Mouse (Mus musculus) hindbrain, embryonic 11.5 days (tissue): ENCODE results near the gene Irf2bpl. TPM values are rescaled to one million over a fixed set of nuclear protein-coding genes. Genes with fewer than 3 reads are reported as not detected.
A peak's percentile ranks its signal among the peaks of the same experiment; 100 is the strongest.

Source experiments
- ATAC-seq: fragments of 200-750 bp; cut with Nextera tagmentation; 2 replicates; pipeline ENCODE4 v1.8.0; 2017; ENCODE audit warnings: mild to moderate bottlenecking, moderate TSS enrichment, moderate library complexity; ENCODE audit not compliant: low FRiP score
- DNase-seq: peaks from one replicate; pipeline ENCODE4 v3.0.0-alpha.2; 2015; ENCODE audit warnings: low spot score
- H3K27ac ChIP-seq: fragments of 300-500 bp; sonication (generic); 2 replicates; pipeline ENCODE4 v1.5.1; 2014; ENCODE audit warnings: mild to moderate bottlenecking, low read depth, low read length
- H3K27me3 ChIP-seq: fragments of 300-500 bp; sonication (generic); 2 replicates; pipeline ENCODE4 v1.6.1; 2014; ENCODE audit warnings: mild to moderate bottlenecking, low read length, moderate library complexity, mixed read lengths; ENCODE audit not compliant: control insufficient read depth, insufficient read depth
- H3K36me3 ChIP-seq: fragments of 300-500 bp; sonication (generic); 2 replicates; pipeline ENCODE4 v1.6.1; 2014; ENCODE audit warnings: mild to moderate bottlenecking, low read length, moderate library complexity, mixed read lengths; ENCODE audit not compliant: control insufficient read depth, insufficient read depth
- H3K4me1 ChIP-seq: fragments of 300-500 bp; sonication (generic); replicated peaks from 2 replicates; pipeline ENCODE4 v1.6.1; 2014; ENCODE audit warnings: low read length, mixed read lengths; ENCODE audit not compliant: control insufficient read depth, insufficient read depth
- H3K4me2 ChIP-seq: fragments of 300-500 bp; sonication (generic); replicated peaks from 2 replicates; pipeline ENCODE4 v1.6.1; 2014; ENCODE audit warnings: mild to moderate bottlenecking, low read depth, low read length
- H3K4me3 ChIP-seq: fragments of 300-500 bp; sonication (generic); 2 replicates; pipeline ENCODE4 v1.5.1; 2014; ENCODE audit warnings: low read depth, low read length
- H3K9ac ChIP-seq: fragments of 300-500 bp; sonication (generic); 2 replicates; pipeline ENCODE4 v1.6.1; 2014; ENCODE audit warnings: low read depth, low read length
- H3K9me3 ChIP-seq: fragments of 300-500 bp; sonication (generic); 2 replicates; pipeline ENCODE4 v1.6.1; 2016; ENCODE audit warnings: low read length; ENCODE audit not compliant: control insufficient read depth
- WGBS: fragments of 180-500 bp; shearing (Covaris S2); extraction: QIAGEN DNeasy Blood & Tissue Kit; methylation state at CpG from one replicate; pipeline ENCODE4 v1.1.7; 2014; 5-methylcytosine and 5-hydroxymethylcytosine counted together
- polyA plus RNA-seq: library from polyadenylated mRNA; unstranded; fragments of >200 nt; fragmentation: Nextera tagmentation; extraction: Ambion mirVana; gene quantifications from 2 replicates; pipeline ENCODE4 v1.2.1, GENCODE M21; 2014

Gene Irf2bpl
- polyA plus RNA-seq: 16.0 and 21.3 TPM in 2 replicates

- WGBS: 0% methylated on average over 74 of the region's 82 CpGs
- Histone ChIP-seq H3K27ac (peak within 1 kb of the TSS; percentile 99), H3K4me1 (peaks cover 20% of the 10 kb centered on the region), H3K36me3 (no peaks in the 10 kb centered on the region), H3K9ac (peak within 1 kb of the TSS; percentile 96), H3K9me3 (no peaks in the 10 kb centered on the region), H3K4me3 (peak within 1 kb of the TSS; percentile 89), H3K4me2 (peak within 1 kb of the TSS; percentile 97), H3K27me3 (no peaks in the 10 kb centered on the region; the same call in 1 of the 2 replicates)
- DNase-seq (peak; percentile 99), ATAC-seq (peak; percentile 89)
These were observed at the start of gene Irf2bpl for GRCm38 (mm10) chr12:86884197-86885058. Gene Irf2bpl, minus strand, starts transcription at chr12:86884798.

DNA sequence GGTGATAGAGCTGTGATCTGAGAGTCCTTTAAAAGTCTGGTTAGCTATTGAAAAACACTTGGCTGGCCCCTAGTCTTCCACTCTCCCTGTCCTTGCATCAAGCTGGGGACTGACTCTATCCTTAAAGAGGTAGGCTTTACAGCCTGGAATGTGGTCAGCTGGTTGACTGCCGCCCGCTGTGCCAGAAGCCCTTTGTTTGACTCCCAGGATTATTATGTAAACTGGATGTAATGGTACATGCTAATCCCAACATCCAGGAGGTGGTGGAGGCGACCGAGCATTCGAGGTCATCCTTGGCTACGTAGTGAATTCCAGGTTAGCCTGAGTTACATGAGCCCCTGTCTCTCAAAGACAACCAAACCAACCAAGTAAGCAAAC, 48.0 kb upstream of the Irf2bpl start:
- no peaks in the 10 kb centered on the region for H3K36me3 ChIP-seq
- no peak for DNase-seq
- H3K9me3 ChIP-seq: no peaks in the 10 kb centered on the region
- no peak overlapping the region for H3K4me3 ChIP-seq
- no peaks in the 10 kb centered on the region for H3K4me1 ChIP-seq
- no peak overlapping the region for H3K9ac ChIP-seq
- 12% methylated on average over 6 of the region's 6 CpGs for WGBS
- no peak for ATAC-seq
- H3K27me3 ChIP-seq: no peaks in the 10 kb centered on the region
- no peak overlapping the region for H3K4me2 ChIP-seq
- no peak overlapping the region for H3K27ac ChIP-seq

- H3K27me3 ChIP-seq: no peaks in the 10 kb centered on the region
- no peak overlapping the region for H3K4me3 ChIP-seq
- DNase-seq: no peak
- no peaks in the 10 kb centered on the region for H3K9me3 ChIP-seq
- WGBS: 14% methylated on average over 7 of the region's 7 CpGs
- no peak overlapping the region for H3K9ac ChIP-seq
- H3K4me1 ChIP-seq: no peaks in the 10 kb centered on the region
- H3K4me2 ChIP-seq: no peak overlapping the region
- H3K36me3 ChIP-seq: no peaks in the 10 kb centered on the region
- H3K27ac ChIP-seq: no peak overlapping the region
- no peak for ATAC-seq
These were observed 47.4 kb upstream of the Irf2bpl start for GRCm38 (mm10) chr12:86931919-86932574.

DNA sequence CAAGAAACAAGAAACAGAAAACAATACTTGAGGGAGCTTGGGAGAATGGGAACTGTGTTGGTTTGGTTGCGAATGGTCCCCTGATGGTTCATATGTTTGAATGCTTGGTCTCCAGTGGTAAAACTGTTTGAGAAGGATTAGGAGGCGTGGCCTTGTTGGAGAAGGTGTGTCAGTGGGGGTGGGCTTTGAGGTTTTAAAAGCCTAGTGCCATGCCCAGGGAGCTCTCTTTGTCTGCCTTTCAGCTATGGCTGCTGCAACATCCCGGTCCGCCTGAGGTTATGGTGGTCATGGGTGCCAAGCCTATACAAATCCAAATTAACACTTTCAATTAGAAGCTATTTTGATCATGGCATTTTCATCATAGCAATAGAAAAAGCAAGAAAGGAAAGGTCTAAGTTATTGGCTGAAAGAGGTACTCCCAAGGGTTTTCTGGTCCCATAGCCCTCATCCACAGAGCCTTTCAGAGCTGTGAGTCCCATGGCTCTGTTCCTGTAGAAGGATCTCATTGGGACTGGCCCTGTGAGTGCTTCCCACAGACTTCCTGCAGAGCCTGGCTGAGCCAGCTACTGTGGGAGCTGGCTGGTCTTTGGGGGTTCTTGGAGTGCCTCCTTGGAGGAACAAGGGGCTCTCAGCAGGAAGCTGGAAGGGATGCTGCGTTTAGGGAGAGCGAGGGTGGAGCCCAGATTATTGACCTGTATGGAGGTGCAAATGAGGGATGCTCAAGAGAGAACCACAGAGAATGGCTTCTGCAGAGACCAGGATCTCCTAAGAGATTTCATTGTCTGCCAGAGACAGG, 46.5 kb upstream of the Irf2bpl start:
- Histone ChIP-seq H3K4me1 (no peaks in the 10 kb centered on the region), H3K4me2 (no peak overlapping the region), H3K27ac (no peak overlapping the region), H3K9me3 (no peaks in the 10 kb centered on the region), H3K9ac (no peak overlapping the region), H3K4me3 (no peak overlapping the region), H3K36me3 (no peaks in the 10 kb centered on the region), H3K27me3 (no peaks in the 10 kb centered on the region)
- no peak for ATAC-seq
- 71% methylated on average over 6 of the region's 6 CpGs for WGBS
- DNase-seq: no peak

- Histone ChIP-seq H3K36me3 (no peaks in the 10 kb centered on the region), H3K4me3 (no peak overlapping the region), H3K4me2 (no peak overlapping the region), H3K9ac (no peak overlapping the region), H3K9me3 (no peaks in the 10 kb centered on the region), H3K27ac (no peak overlapping the region), H3K4me1 (no peaks in the 10 kb centered on the region), H3K27me3 (no peaks in the 10 kb centered on the region)
- peak; percentile 83 for DNase-seq
- ATAC-seq: peak; percentile 85
- WGBS: 5% methylated on average over 5 of the region's 5 CpGs
These were observed 39.2 kb upstream of the Irf2bpl start for GRCm38 (mm10) chr12:86923837-86924236.

DNA sequence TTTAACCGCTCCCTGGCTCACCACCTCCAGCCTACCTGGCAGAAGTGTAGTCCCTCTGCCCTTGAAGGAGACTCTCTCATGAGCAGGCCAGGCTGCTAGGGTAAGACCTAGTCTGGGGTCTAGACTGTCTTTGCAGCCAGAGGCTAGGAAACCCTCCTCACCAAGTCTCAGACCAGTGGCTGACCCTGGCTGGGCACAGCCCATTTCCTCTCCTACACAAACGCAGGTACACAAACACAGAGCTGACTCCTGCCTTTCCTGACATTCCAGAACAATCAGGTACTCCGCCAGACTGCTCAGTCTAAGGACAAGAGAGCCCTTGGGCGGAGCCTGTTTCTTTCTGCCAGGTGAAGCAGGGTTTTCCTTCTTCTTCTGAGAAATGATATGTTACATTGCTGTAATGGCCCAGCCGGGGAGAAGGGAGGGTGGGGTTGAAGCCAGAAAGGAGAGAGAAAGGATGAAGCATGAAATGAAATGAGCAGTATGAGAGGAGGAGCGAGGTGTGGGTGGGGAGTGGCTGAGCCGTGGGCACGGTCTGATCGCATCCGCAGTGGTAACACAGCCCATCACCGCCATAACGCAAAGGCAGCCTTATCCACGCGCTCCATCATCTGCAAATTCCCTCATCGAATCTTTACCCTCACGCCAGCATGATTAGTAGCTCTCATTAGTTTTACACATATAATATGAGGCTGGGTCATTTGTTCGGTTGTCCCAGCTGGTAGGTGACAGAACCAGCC, 34.6 kb upstream of the Irf2bpl start:
- Histone ChIP-seq H3K4me1 (peaks cover 7% of the 10 kb centered on the region), H3K27ac (peak overlapping the region; percentile 77; the same call in 1 of the 2 replicates), H3K9me3 (no peaks in the 10 kb centered on the region), H3K9ac (no peak overlapping the region), H3K4me3 (no peak overlapping the region), H3K36me3 (no peaks in the 10 kb centered on the region), H3K4me2 (no peak overlapping the region), H3K27me3 (no peaks in the 10 kb centered on the region; the same call in 1 of the 2 replicates)
- 78% methylated on average over 17 of the region's 17 CpGs for WGBS
- DNase-seq (no peak), ATAC-seq (peak; percentile 3; the same call in 1 of the 2 replicates)

- 26% methylated on average over 11 of the region's 11 CpGs for WGBS
- ATAC-seq (peak; percentile 66), DNase-seq (peak; percentile 56)
- Histone ChIP-seq H3K4me1 (peaks cover 7% of the 10 kb centered on the region), H3K27ac (peak overlapping the region; percentile 77), H3K4me2 (peak overlapping the region; percentile 18), H3K27me3 (peaks cover 2% of the 10 kb centered on the region; the same call in 1 of the 2 replicates), H3K4me3 (no peak overlapping the region), H3K36me3 (no peaks in the 10 kb centered on the region), H3K9ac (no peak overlapping the region; the same call in 1 of the 2 replicates), H3K9me3 (no peaks in the 10 kb centered on the region)
These were observed 33.9 kb upstream of the Irf2bpl start for GRCm38 (mm10) chr12:86918361-86918967.
